Mouse (Mus musculus) adrenal gland, adult 18-20 months (tissue): ENCODE data around the gene Nfkbil1. TPM values are rescaled to one million over a fixed set of nuclear protein-coding genes. Genes with fewer than 3 reads are reported as not detected.

Source experiments
- DNase-seq, 2 experiments: peaks; one replicate each; pipeline ENCODE4 v3.0.0; 2021 to 2022; ENCODE audit warnings: low spot score in 2 of 2
- total RNA-seq, 2 experiments: library from RNA; stranded (reverse); gene quantifications; 1 replicate in 1 of 2; 2 replicates in 1 of 2; pipeline ENCODE4 v1.2.3; 2021

Gene Nfkbil1
- total RNA-seq, 2 experiments from 2014 or later, result 12.4 to 15.3 TPM

DNA sequence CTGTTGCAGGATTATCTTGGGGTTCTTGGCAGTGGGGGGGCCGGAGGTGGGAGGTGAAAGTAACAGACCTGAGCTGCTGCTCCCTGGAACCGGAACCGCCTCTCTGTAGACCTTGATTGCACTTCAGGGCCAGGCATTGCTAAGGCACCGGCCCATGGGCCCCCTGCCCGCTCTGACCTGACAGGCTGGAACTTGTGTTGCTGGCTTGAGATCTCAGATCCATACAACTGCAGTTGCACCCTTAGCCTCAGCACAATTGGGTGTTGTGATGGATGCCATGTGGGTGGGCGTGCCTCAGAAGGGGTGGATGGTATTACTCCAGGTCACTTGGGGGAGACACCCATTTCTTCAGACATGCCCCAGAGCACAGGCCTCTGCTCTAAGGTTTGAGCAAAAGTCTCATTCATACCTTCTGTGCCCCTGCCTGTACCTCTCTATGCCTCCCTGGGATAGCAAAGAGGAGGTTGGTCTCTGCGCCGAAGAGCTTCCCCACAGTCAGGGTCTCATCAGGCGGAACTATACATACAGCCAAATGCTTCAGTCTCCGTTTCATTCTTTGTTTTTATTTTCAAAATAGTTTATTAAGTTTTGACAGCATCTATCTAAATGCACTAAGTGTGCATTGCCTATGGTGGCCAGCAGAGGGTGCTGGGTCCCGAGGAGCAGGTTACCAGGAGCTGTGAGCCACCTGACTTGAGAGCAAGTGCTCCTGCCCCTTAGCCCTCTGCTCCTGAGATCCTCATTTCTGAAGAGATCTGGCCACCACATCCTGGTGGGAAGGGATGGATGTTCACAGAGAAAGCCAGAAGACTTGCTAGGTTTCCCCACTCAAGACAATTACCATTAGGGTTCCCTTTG lies 18.9 kb upstream of the Nfkbil1 start:
- DNase-seq, result peak in 1 of 2 experiments; percentile 71

DNA sequence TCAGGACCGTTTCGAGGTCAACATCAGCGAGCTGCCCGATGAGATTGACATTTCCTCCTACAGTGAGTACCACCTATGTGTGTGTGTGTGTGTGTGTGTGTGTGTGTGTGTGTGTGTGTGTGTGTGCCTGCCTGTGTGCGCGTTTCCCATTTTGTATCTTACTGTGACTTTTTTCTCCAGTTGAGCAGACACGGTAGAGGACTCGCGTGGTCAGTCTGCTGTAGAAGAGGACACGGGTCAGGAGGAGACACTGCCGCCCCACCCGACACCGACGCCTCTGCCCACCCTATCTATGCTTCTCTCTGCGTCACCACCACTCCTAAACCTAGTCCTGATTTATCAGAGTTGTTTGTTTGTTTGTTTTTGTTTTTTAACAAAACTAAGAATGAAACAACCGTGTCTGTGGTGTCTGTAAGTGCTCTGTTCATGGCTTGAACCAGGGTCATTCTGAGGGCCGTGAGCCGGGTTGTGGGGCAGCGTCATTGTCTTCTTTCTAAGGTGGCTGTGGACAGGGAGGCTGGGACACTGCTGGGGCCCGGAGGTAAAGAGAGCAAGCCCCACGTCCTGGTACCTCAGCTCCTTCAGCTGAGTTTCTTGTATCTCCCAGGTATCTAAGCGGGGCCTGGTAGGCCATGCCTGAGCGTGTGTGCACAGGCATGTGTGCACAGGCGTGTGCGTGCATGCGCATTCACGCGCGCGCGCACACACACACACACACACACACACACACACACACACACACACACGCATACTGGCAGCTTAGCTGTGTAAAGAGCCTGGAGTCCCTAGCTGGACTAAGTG lies 17.9 kb upstream of the Nfkbil1 start:
- no peak for DNase-seq

DNA sequence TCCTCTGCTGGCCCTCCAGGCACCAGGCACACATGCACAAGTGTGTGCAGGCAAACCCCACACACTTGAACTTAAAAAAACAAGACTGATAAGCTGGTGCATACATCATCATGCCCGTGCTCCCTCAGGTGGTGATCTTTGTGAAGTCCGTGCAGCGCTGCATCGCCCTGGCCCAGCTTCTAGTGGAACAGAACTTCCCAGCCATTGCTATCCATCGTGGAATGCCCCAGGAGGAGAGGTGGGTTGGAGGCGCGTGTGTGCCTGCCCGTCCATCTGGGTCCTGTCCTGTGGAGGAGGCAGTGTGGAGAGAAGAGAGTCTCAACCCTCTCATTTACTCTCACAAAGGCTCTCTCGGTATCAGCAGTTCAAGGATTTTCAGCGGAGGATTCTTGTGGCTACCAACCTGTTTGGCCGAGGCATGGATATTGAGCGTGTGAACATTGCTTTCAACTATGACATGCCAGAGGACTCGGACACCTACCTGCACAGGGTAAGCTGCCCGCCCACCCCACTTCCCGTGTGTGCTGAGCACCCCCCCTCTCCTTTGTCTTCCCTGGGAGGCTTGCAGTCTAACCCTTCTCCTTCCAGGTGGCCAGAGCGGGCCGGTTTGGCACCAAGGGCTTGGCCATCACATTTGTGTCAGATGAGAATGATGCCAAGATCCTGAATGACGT lies 17.2 kb upstream of the Nfkbil1 start:
- no peak for DNase-seq

DNA sequence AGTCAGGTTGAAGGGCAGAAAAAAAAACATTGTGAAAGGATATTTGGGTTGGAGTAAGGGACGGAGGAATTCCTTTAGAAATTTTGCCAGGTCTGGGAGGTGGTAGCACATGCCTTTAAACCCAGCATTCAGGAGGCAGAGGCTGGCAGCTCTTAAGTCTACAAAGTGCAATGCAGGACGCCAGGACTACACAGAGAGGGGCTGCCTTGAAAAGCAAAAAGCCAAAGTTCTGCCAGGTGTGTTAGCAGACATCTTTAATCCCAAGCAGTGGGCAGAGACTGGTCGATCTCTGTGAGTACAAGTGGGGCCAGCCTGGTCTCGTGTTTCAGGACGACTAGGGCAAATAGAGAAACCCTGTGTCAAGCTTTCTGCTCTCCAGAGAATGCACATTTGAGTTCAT lies 16.4 kb upstream of the Nfkbil1 start:
- no peak for DNase-seq

DNA sequence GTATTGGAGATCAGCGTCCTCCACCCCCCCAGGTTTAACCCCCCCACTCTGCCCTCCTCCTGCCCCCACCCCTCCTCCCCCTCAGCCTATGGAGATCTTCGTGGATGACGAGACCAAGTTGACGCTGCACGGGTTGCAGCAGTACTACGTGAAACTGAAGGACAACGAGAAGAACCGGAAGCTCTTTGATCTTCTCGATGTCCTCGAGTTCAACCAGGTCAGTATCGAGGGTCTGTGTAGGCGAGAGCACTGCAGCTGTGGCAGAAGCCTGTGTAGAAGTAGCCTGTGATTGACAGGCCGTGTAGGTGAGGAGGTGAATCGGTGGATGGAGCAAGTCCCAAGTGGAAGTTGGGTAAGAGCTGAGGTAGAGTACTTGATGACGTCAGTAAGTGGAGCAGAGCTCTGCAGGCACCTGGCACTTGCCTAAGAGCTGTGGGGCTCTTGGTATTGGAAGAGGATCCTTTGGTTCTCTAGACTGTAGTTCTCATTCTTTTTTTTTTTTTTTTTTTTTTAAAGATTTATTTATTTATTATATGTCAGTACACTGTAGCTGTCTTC lies 15.6 kb upstream of the Nfkbil1 start:
- no peak for DNase-seq

- DNase-seq, result no peak
These were observed 14.9 kb upstream of the Nfkbil1 start for GRCm38 (mm10) chr17:35250348-35251120.

- no peak for DNase-seq
These were observed 14.0 kb upstream of the Nfkbil1 start for GRCm38 (mm10) chr17:35249451-35250197.

DNA sequence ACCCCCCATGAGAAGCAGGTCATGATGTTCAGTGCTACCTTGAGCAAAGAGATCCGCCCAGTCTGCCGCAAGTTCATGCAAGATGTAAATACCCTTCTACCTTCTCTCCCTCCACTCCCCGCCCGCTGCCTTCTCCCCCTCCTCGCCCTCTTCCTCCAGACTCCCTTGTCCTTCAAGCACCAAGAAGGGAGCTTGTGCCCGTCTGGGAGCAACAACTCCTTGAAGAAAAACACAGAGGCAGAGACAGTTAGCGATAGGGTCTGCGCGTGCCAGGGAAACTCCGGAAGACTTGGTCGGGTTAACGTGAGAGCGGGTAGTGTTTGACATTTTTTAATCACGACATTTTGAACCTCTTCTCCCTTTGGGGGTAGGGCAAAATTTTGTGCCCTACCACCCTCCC lies 13.4 kb upstream of the Nfkbil1 start:
- no peak for DNase-seq

DNA sequence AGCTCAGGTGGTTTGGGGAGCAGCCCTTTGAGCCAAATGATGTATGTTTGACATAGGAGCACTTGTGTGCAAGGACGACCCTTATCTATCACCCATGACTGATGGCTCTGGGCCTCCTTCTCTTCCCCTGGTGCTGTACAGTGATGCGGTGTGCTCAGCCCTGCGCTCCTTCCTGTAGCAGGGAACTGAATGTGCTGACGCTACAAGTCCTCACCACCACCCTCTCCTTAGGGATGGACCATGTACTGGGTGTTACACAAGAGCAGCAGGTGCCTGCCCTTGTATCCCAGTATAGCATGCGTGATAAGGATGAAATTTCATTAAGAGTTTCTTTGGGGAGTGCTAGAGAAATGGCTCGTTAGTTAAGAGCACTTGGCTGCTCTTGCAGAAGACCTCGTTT lies 11.6 kb upstream of the Nfkbil1 start:
- no peak for DNase-seq

GRCm38 (mm10) chr17:35245731-35246623 lies 10.4 kb upstream of the Nfkbil1 start:
- DNase-seq, result no peak

DNA sequence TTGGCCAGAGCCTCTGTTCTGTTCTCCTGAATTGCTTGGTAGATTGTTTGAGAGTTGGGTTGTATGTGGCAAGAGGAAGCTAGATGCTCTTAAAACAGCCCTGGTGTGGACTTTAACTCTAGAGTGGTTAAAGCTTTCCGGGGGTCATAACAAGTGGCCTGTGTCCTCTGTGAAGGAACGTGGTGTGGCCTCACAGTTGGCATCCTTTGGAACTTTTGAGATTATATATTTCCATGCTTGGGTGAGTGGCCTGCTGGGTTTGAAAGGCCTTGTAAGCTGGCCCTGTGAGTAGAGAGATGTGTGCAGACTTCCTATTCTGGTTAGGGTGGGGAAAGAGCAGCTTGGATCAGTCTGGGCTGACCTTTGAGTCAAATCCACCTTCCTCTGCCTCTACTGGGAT lies 9.4 kb upstream of the Nfkbil1 start:
- DNase-seq, result no peak

- no peak for DNase-seq
These were observed 7.5 kb upstream of the Nfkbil1 start for GRCm38 (mm10) chr17:35243086-35243485.

GRCm38 (mm10) chr17:35242015-35242941 lies 6.7 kb upstream of the Nfkbil1 start:
- DNase-seq, result peak; percentile 60 to 70

- peak; percentile 94 for DNase-seq
These were observed 5.9 kb upstream of the Nfkbil1 start, which contains the start of gene Ddx39b for GRCm38 (mm10) chr17:35241305-35242014. Gene Ddx39b, plus strand, starts transcription at chr17:35241746.

GRCm38 (mm10) chr17:35240384-35241304 lies 5.1 kb upstream of the Nfkbil1 start:
- DNase-seq, result no peak

GRCm38 (mm10) chr17:35239700-35240099 lies 4.1 kb upstream of the Nfkbil1 start:
- no peak for DNase-seq
